Comparison of ENCODE assay signal across 9 mouse cellular contexts in genomic region chr13:23445156-23445555, GRCm38 (mm10). TPM values are rescaled to one million over a fixed set of nuclear protein-coding genes. Genes with fewer than 3 reads are reported as not detected.
DNase-seq lines count a peak whose midpoint lies in the region; ATAC-seq lines count a peak whose summit lies in the region.
"Had no signal": no experiment of that assay in that cellular context is flagged by ENCODE, and none has a peak within 500 bp of the region (broad histone marks: within the 10 kb centered on the region; RNA-seq: fewer than 3 reads in every experiment).

No protein-coding gene starts in this region.

- peak; percentile 1; the same call in 1 of the 2 replicates for ATAC-seq in kidney, embryonic 15.5 days (replicated peaks; ENCODE audit: low FRiP score)
- ATAC-seq in hindbrain, embryonic 13.5 days (ENCODE audit: low FRiP score) = 0 out of 2 replicates have a peak, but pooled peaks have one; percentile 0
- peak; percentile 9 for ATAC-seq in midbrain, embryonic 13.5 days

- H3K4me1 ChIP-seq in kidney, embryonic 15.5 days = peaks cover 12% of the 10 kb centered on the region; the same call in 1 of the 2 replicates
- no peaks in the 10 kb centered on the region for H3K4me1 ChIP-seq in brown adipose tissue, adult 24 weeks (ENCODE audit: control insufficient read depth, insufficient read depth, insufficient read length, low read length)
- H3K4me1 ChIP-seq in hindbrain, embryonic 13.5 days (replicated peaks) = peaks cover 15% of the 10 kb centered on the region
- peaks cover 14% of the 10 kb centered on the region for H3K4me1 ChIP-seq in midbrain, embryonic 13.5 days (replicated peaks)

- H3K27me3 ChIP-seq in kidney, embryonic 15.5 days = no peaks in the 10 kb centered on the region
- H3K27me3 ChIP-seq in hindbrain, embryonic 13.5 days = no peaks in the 10 kb centered on the region
- no peaks in the 10 kb centered on the region for H3K27me3 ChIP-seq in midbrain, embryonic 13.5 days

- intact Hi-C loops in left cerebral cortex, postnatal 10 days (cut with DNase I) = no loop called here

- WGBS in kidney, embryonic 15.5 days = 3% methylated on average over 10 of the region's 10 CpGs
- WGBS in hindbrain, embryonic 13.5 days = 4% methylated on average over 10 of the region's 10 CpGs
- 2% methylated on average over 10 of the region's 10 CpGs for WGBS in midbrain, embryonic 13.5 days

- peak overlapping the region; percentile 100 for H3K27ac ChIP-seq in kidney, embryonic 15.5 days
- peak overlapping the region; percentile 56 for H3K27ac ChIP-seq in brown adipose tissue, adult 24 weeks (replicated peaks; ENCODE audit: low read depth, low read length)
- peak overlapping the region; percentile 98 for H3K27ac ChIP-seq in hindbrain, embryonic 13.5 days
- H3K27ac ChIP-seq in midbrain, embryonic 13.5 days = peak overlapping the region; percentile 98

- no peaks in the 10 kb centered on the region for H3K9me3 ChIP-seq in kidney, embryonic 15.5 days (replicated peaks)
- H3K9me3 ChIP-seq in hindbrain, embryonic 13.5 days = no peaks in the 10 kb centered on the region
- H3K9me3 ChIP-seq in midbrain, embryonic 13.5 days = no peaks in the 10 kb centered on the region

- no peak for DNase-seq in kidney, adult 9 months
- no peak for DNase-seq in layer of hippocampus, postnatal 36 days
- no peak for DNase-seq in left cerebral cortex, postnatal 10 days (ENCODE audit: extremely low spot score in 1 of 2, low spot score in 2 of 2)
- DNase-seq in frontal cortex, postnatal 25 days (ENCODE audit: low spot score in 2 of 2) = no peak

- H3K4me3 ChIP-seq in kidney, embryonic 15.5 days (replicated peaks) = peak overlapping the region; percentile 78
- H3K4me3 ChIP-seq in brown adipose tissue, adult 24 weeks (ENCODE audit: insufficient read depth, low read depth, low read length) = peak overlapping the region; percentile 79
- H3K4me3 ChIP-seq in hindbrain, embryonic 13.5 days = peak overlapping the region; percentile 68
- peak overlapping the region; percentile 69 for H3K4me3 ChIP-seq in midbrain, embryonic 13.5 days (replicated peaks)

- peak overlapping the region; percentile 87 for H3K9ac ChIP-seq in kidney, embryonic 15.5 days
- H3K9ac ChIP-seq in hindbrain, embryonic 13.5 days = peak overlapping the region; percentile 88
- H3K9ac ChIP-seq in midbrain, embryonic 13.5 days (replicated peaks) = peak overlapping the region; percentile 85

- H3K4me2 ChIP-seq in kidney, embryonic 15.5 days = peak overlapping the region; percentile 78
- peak overlapping the region; percentile 63 for H3K4me2 ChIP-seq in hindbrain, embryonic 13.5 days
- peak overlapping the region; percentile 69 for H3K4me2 ChIP-seq in midbrain, embryonic 13.5 days (replicated peaks)

- no peaks in the 10 kb centered on the region for H3K36me3 ChIP-seq in kidney, embryonic 15.5 days
- no peaks in the 10 kb centered on the region for H3K36me3 ChIP-seq in hindbrain, embryonic 13.5 days
- H3K36me3 ChIP-seq in midbrain, embryonic 13.5 days = no peaks in the 10 kb centered on the region

RNA-seq across cellular contexts. Expression of gene Btn1a1, which starts 20.5 kb away (rescaled TPM):
- 0.08 and 0.12 TPM in 2 replicates for polyA plus RNA-seq in kidney, embryonic 15.5 days (2015; fragmentation: Nextera tagmentation; extraction: Ambion mirVana)
- not detected in 2 replicates for polyA plus RNA-seq in brown adipose tissue, adult 24 weeks (2012; ENCODE audit: insufficient read depth, insufficient read length, missing spikeins)
- 0.06 TPM in 1 of 2 replicates, not detected in the other for polyA plus RNA-seq in hindbrain, embryonic 13.5 days (2015; fragmentation: Nextera tagmentation; extraction: Ambion mirVana)
- polyA plus RNA-seq in midbrain, embryonic 13.5 days (2015; fragmentation: Nextera tagmentation; extraction: Ambion mirVana) = 0.04 and 0.13 TPM in 2 replicates
- total RNA-seq in layer of hippocampus, postnatal 36 days (2021) = not detected
- total RNA-seq in left cerebral cortex, postnatal 10 days (2021) = not detected
- total RNA-seq: gastrocnemius, postnatal 4 days had no signal

RNA-seq across cellular contexts. Expression of gene Abt1, which starts 21.5 kb away (rescaled TPM):
- polyA plus RNA-seq in kidney, embryonic 15.5 days (2015; fragmentation: Nextera tagmentation; extraction: Ambion mirVana) = 13.5 and 13.7 TPM in 2 replicates
- polyA plus RNA-seq in brown adipose tissue, adult 24 weeks (2012; ENCODE audit: insufficient read depth, insufficient read length, missing spikeins) = 4.4 and 5.0 TPM in 2 replicates
- polyA plus RNA-seq in hindbrain, embryonic 13.5 days (2015; fragmentation: Nextera tagmentation; extraction: Ambion mirVana) = 9.9 and 10.2 TPM in 2 replicates
- polyA plus RNA-seq in midbrain, embryonic 13.5 days (2015; fragmentation: Nextera tagmentation; extraction: Ambion mirVana) = 10.8 TPM in 2 replicates
- 1 to 10 TPM; 7.9 to 8.7 TPM for total RNA-seq in layer of hippocampus, postnatal 36 days (2021)
- 1 to 10 TPM; 6.3 to 6.5 TPM for total RNA-seq in left cerebral cortex, postnatal 10 days (2021)

RNA-seq across cellular contexts. Expression of gene Btn2a2, which starts 43.5 kb away (rescaled TPM):
- 0.55 and 0.71 TPM in 2 replicates for polyA plus RNA-seq in kidney, embryonic 15.5 days (2015; fragmentation: Nextera tagmentation; extraction: Ambion mirVana)
- not detected in 2 replicates for polyA plus RNA-seq in brown adipose tissue, adult 24 weeks (2012; ENCODE audit: insufficient read depth, insufficient read length, missing spikeins)
- 0.12 TPM in 1 of 2 replicates, not detected in the other for polyA plus RNA-seq in hindbrain, embryonic 13.5 days (2015; fragmentation: Nextera tagmentation; extraction: Ambion mirVana)
- polyA plus RNA-seq in midbrain, embryonic 13.5 days (2015; fragmentation: Nextera tagmentation; extraction: Ambion mirVana) = 0.13 TPM in 2 replicates
- total RNA-seq in layer of hippocampus, postnatal 36 days (2021) = under 1 TPM; 0.51 to 0.80 TPM
- total RNA-seq in left cerebral cortex, postnatal 10 days (2021) = under 1 TPM; 0.75 to 0.88 TPM
